Mouse (Mus musculus) kidney, embryonic 14.5 days (tissue): ENCODE measurements at regions not wholly inside any gene's neighbourhood (a gene's known extent, or its start where the extent isn't known, plus 50 kb on each side); places are given as distances from the start of the nearest gene placed in this dataset.
A peak's percentile ranks its signal among the peaks of the same experiment; 100 is the strongest.

Experiments used
- ATAC-seq: fragments of 200-750 bp; cut with Nextera tagmentation; 2 replicates; pipeline ENCODE4 v1.8.0; 2017; ENCODE audit warnings: moderate number of reproducible peaks, mild to moderate bottlenecking, moderate TSS enrichment, moderate library complexity; ENCODE audit not compliant: low FRiP score, low TSS enrichment
- H3K27ac ChIP-seq: fragments of 300-500 bp; sonication (generic); 2 replicates; pipeline ENCODE4 v1.5.1; 2014; ENCODE audit warnings: low read depth, mild to moderate bottlenecking, low read length, moderate library complexity, mixed read lengths
- H3K27me3 ChIP-seq: fragments of 300-500 bp; sonication (generic); 2 replicates; pipeline ENCODE4 v1.6.1; 2014; ENCODE audit warnings: mild to moderate bottlenecking, low read length; ENCODE audit not compliant: control insufficient read depth, insufficient read depth
- H3K36me3 ChIP-seq: fragments of 300-500 bp; sonication (generic); 2 replicates; pipeline ENCODE4 v1.6.1; 2014; ENCODE audit warnings: low read length, mixed read lengths; ENCODE audit not compliant: control insufficient read depth, insufficient read depth
- H3K4me1 ChIP-seq: fragments of 300-500 bp; sonication (generic); 2 replicates; pipeline ENCODE4 v1.6.1; 2014; ENCODE audit warnings: low read length, mixed read lengths; ENCODE audit not compliant: control insufficient read depth, insufficient read depth
- H3K4me2 ChIP-seq: fragments of 300-500 bp; sonication (generic); replicated peaks from 2 replicates; pipeline ENCODE4 v1.6.1; 2014; ENCODE audit warnings: low read depth, mild to moderate bottlenecking, low read length
- H3K4me3 ChIP-seq: fragments of 300-500 bp; sonication (generic); 2 replicates; pipeline ENCODE4 v1.5.1; 2014; ENCODE audit warnings: mild to moderate bottlenecking, low read length
- H3K9ac ChIP-seq: fragments of 300-500 bp; sonication (generic); 2 replicates; pipeline ENCODE4 v1.6.1; 2014; ENCODE audit warnings: low read depth, mild to moderate bottlenecking, low read length, moderate library complexity
- H3K9me3 ChIP-seq: fragments of 300-500 bp; sonication (generic); 2 replicates; pipeline ENCODE4 v1.6.1; 2016; ENCODE audit warnings: low read length; ENCODE audit not compliant: control insufficient read depth
- WGBS: fragments of 180-500 bp; shearing (Covaris S2); extraction: QIAGEN DNeasy Blood & Tissue Kit; methylation state at CpG from one replicate; pipeline ENCODE4 v1.1.7; 2014; 5-methylcytosine and 5-hydroxymethylcytosine counted together

- Histone ChIP-seq H3K4me3 (no peak overlapping the region), H3K9ac (no peak overlapping the region), H3K9me3 (no peaks in the 10 kb centered on the region), H3K36me3 (no peaks in the 10 kb centered on the region), H3K4me1 (peaks cover 15% of the 10 kb centered on the region), H3K4me2 (no peak overlapping the region), H3K27ac (no peak overlapping the region), H3K27me3 (no peaks in the 10 kb centered on the region)
- WGBS: 52% methylated on average over 1 of the region's 1 CpGs
- no peak for ATAC-seq
Observed at GRCm38 (mm10) chr7:83079842-83080241, 212.7 kb downstream of the Mex3b start.

DNA sequence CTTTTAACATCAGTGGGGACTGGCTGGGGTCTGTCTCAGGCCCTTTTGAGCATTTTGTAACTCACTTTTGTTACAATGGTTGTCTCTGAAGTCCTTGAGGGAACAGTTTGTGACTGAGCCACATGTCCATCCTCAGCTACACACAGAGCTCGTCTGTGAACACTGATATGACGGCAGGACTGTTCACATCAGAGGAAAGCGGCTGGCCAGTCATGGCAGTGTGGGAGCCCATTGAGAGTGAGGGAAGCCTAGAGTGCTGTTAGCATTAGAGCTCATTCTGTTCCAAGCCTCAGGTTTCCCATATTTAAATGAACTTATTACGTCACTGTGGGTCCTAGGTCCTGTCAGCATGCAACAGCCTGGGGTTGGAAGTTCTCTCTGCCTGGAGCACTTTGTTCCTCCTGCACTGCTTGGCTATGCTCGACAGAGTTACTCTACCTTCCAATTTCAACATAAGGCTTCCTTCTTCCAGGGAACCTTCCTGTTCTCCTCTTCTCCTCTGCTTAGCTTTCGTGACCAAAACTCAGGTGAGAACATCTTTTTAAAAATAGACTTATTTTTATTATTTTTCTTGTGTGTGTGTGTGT is 217.5 kb downstream of the Mex3b start:
- Histone ChIP-seq H3K9ac (no peak overlapping the region), H3K9me3 (no peaks in the 10 kb centered on the region), H3K36me3 (no peaks in the 10 kb centered on the region), H3K4me2 (no peak overlapping the region), H3K27me3 (no peaks in the 10 kb centered on the region), H3K4me3 (no peak overlapping the region), H3K27ac (no peak overlapping the region), H3K4me1 (peaks cover 18% of the 10 kb centered on the region)
- ATAC-seq: no peak
- WGBS: 76% methylated on average over 6 of the region's 6 CpGs

GRCm38 (mm10) chr7:83085547-83086158 is 218.5 kb downstream of the Mex3b start:
- Histone ChIP-seq H3K9ac (no peak overlapping the region), H3K27ac (no peak overlapping the region), H3K4me3 (no peak overlapping the region), H3K36me3 (no peaks in the 10 kb centered on the region), H3K4me2 (no peak overlapping the region), H3K27me3 (no peaks in the 10 kb centered on the region), H3K9me3 (no peaks in the 10 kb centered on the region), H3K4me1 (peaks cover 19% of the 10 kb centered on the region)
- WGBS: 56% methylated on average over 4 of the region's 4 CpGs
- ATAC-seq: no peak

DNA sequence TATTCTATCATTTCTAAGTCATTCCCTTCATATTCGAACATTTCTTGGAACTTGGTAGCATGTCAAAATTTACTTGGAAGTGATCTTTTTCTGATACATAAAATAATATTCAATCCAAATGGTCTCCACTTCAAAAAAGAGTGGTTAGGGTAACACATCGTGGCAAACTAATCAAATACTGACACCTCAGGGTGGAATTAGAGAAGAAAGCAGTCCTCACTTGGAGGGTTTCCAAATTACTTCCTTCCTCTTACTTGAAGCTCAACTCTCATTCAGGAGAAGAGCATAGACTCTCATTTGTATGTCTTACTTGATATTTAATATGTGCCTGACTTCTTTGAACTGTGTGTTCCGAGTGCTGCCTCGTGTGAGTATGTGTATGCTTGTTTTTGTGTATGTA is 220.3 kb downstream of the Mex3b start:
- Histone ChIP-seq H3K9me3 (no peaks in the 10 kb centered on the region), H3K4me1 (peaks cover 19% of the 10 kb centered on the region), H3K4me2 (no peak overlapping the region), H3K4me3 (no peak overlapping the region), H3K9ac (no peak overlapping the region), H3K27ac (no peak overlapping the region), H3K36me3 (no peaks in the 10 kb centered on the region), H3K27me3 (no peaks in the 10 kb centered on the region)
- no peak for ATAC-seq
- 71% methylated on average over 4 of the region's 4 CpGs for WGBS

GRCm38 (mm10) chr7:83088125-83088524 is 221.0 kb downstream of the Mex3b start:
- H3K9ac ChIP-seq: no peak overlapping the region
- no peaks in the 10 kb centered on the region for H3K9me3 ChIP-seq
- H3K27me3 ChIP-seq: no peaks in the 10 kb centered on the region
- peaks cover 19% of the 10 kb centered on the region for H3K4me1 ChIP-seq
- no peak overlapping the region for H3K27ac ChIP-seq
- H3K36me3 ChIP-seq: no peaks in the 10 kb centered on the region
- no peak overlapping the region for H3K4me3 ChIP-seq
- ATAC-seq: no peak
- 26% methylated on average over 4 of the region's 4 CpGs for WGBS
- H3K4me2 ChIP-seq: no peak overlapping the region

DNA sequence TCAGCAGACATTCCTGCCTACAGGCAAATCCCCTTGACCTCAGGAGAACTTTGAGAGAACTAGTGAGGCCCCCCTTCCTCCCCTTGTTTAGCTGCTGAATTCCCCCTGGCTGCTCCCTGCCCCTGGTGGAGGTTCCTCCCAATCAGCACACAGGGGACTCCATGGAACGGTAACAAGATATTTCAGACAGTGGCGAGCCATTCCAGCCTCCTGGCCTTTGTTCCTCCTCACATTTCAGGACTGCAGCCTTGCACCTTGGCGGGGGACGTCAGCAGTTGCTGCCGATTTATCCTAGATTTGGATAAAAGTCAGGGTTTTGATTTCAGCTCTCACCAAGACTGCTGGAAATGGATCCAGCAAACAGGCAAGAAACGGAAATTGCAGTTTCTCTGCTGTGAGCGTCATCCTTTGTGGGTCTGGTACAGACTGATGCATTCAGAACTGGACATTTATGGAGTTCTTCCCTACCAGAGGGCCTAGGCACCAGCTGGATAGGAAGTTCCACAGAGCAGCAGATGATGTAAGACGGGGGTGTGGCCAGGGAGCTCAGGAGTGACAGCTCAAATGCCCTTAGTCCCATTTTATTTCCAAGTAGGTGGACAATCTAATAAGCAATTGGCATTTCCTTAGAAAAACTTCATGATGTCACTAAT is 222.3 kb downstream of the Mex3b start:
- no peak overlapping the region for H3K9ac ChIP-seq
- peaks cover 22% of the 10 kb centered on the region for H3K4me1 ChIP-seq
- peak overlapping the region; percentile 67; the same call in 1 of the 2 replicates for H3K27ac ChIP-seq
- H3K9me3 ChIP-seq: no peaks in the 10 kb centered on the region
- peak; percentile 85 for ATAC-seq
- no peak overlapping the region for H3K4me3 ChIP-seq
- H3K36me3 ChIP-seq: no peaks in the 10 kb centered on the region
- 12% methylated on average over 8 of the region's 8 CpGs for WGBS
- no peaks in the 10 kb centered on the region for H3K27me3 ChIP-seq
- H3K4me2 ChIP-seq: peak overlapping the region; percentile 21

- Histone ChIP-seq H3K9me3 (no peaks in the 10 kb centered on the region), H3K4me1 (peaks cover 9% of the 10 kb centered on the region), H3K9ac (no peak overlapping the region), H3K27ac (no peak overlapping the region), H3K4me3 (no peak overlapping the region), H3K27me3 (no peaks in the 10 kb centered on the region), H3K4me2 (no peak overlapping the region), H3K36me3 (no peaks in the 10 kb centered on the region)
- peak; percentile 58 for ATAC-seq
- 18% methylated on average over 8 of the region's 8 CpGs for WGBS
Observed at GRCm38 (mm10) chr7:83093923-83094355, 226.8 kb downstream of the Mex3b start.

GRCm38 (mm10) chr7:83094899-83095298 is 227.8 kb downstream of the Mex3b start:
- Histone ChIP-seq H3K4me2 (no peak overlapping the region), H3K9me3 (no peaks in the 10 kb centered on the region), H3K27me3 (no peaks in the 10 kb centered on the region), H3K27ac (no peak overlapping the region), H3K36me3 (no peaks in the 10 kb centered on the region), H3K4me1 (0 out of 2 replicates have a peak, but pooled peaks cover 2% of the 10 kb centered on the region), H3K4me3 (no peak overlapping the region), H3K9ac (no peak overlapping the region)
- no peak for ATAC-seq
- WGBS: 40% methylated on average over 3 of the region's 3 CpGs

- Histone ChIP-seq H3K36me3 (no peaks in the 10 kb centered on the region), H3K9ac (no peak overlapping the region), H3K27ac (no peak overlapping the region), H3K4me1 (0 out of 2 replicates have a peak, but pooled peaks cover 2% of the 10 kb centered on the region), H3K27me3 (no peaks in the 10 kb centered on the region), H3K4me2 (no peak overlapping the region), H3K9me3 (no peaks in the 10 kb centered on the region), H3K4me3 (no peak overlapping the region)
- WGBS: 90% methylated on average over 3 of the region's 3 CpGs
- no peak for ATAC-seq
Observed at GRCm38 (mm10) chr7:83095593-83095992, 228.5 kb downstream of the Mex3b start.
